Mouse (Mus musculus): Measurements from ENCODE around the gene Cyp3a11. TPM values are rescaled to one million over a fixed set of nuclear protein-coding genes. Genes with fewer than 3 reads are reported as not detected.

Gene Cyp3a11
- polyA plus RNA-seq, 1 experiment from 2014 or later: 0.21 TPM

Other genes starting within 250 kb of the Cyp3a11 start
- gene Cyp3a41a, start 159.8 kb downstream of the Cyp3a11 start, polyA plus RNA-seq (2015; fragmentation: Nextera tagmentation; extraction: Ambion mirVana): not detected in 2 replicates
- gene Cyp3a44, start 74.1 kb downstream of the Cyp3a11 start, polyA plus RNA-seq (2015; fragmentation: Nextera tagmentation; extraction: Ambion mirVana): not detected in 2 replicates
- gene Cyp3a25, start 129.7 kb upstream of the Cyp3a11 start, polyA plus RNA-seq (2015; fragmentation: Nextera tagmentation; extraction: Ambion mirVana): not detected in 2 replicates
- not detected in 2 replicates for gene Cyp3a59, start 199.3 kb upstream of the Cyp3a11 start, polyA plus RNA-seq (2015; fragmentation: Nextera tagmentation; extraction: Ambion mirVana)